Mouse (Mus musculus) gastrocnemius, postnatal 10 days (tissue): ENCODE measurements around the gene Gm20772. TPM values are rescaled to one million over a fixed set of nuclear protein-coding genes. Genes with fewer than 3 reads are reported as not detected.
"Not testable (repeated sequence)": the region's sequence is repeated elsewhere in the genome, so short reads cannot be mapped to it uniquely, and the experiment has no call there.

ENCODE experiments used
- DNase-seq: peaks from one replicate; pipeline ENCODE4 v3.0.0; 2021; ENCODE audit warnings: mixed read lengths
- long read RNA-seq, 2 experiments: library from polyadenylated mRNA; stranded (forward); transcript quantifications; one replicate each; pipeline ENCODE4 v2.0.0; 2021
- total RNA-seq, 2 experiments: library from RNA; stranded (reverse); gene quantifications; 2 replicates each; pipeline ENCODE4 v1.2.3; 2021

Gene Gm20772
- total RNA-seq: not detected
- long read RNA-seq, experiment 1: 0 reads
- long read RNA-seq, experiment 2: 0 reads

DNA sequence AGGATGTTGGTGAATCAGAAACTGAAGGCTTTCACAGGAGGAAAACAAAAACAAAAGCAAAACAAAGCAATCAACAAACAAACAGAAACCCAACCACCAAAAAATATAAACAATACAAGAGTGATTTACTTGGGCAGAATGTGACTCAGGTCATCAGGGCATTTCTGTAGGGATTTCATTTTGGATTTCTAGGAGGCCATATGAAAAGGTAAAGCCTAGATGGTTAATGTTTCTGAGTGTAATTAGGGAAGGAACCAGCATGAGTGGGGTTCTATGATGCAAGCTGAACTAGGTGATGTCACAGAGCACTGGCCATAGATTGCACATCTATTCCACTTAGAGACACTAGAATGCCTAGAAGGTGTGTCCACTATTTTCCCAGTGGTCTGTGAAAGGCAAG lies at the start of gene Gm20772, which contains the start of gene Gm20831:
Gm20772 (plus strand) TSS at position 301 of the 400 bp plus-strand sequence.
Gm20831 (plus strand) TSS at position 301 of the 400 bp plus-strand sequence.
- not testable (repeated sequence) for DNase-seq

DNA sequence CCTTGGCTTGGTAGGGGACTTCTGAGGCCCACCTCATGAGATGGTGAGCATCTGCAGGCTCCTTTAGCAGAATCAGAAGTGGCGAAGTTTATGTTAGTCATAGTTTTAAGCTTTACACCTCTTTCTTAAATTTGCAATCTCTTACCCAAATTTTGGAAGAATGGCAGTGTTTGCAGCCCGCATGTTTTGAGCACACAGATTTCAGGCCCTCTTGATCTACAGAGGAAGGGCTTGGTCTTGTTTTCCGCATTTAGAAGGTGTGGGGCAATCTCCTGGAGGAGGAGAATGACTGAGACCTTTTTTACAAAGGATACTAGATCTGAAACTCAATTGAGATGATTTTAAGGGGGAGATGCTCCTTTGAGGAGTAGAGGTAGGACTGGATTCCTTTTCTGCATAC lies 28.4 kb upstream of the Gm20772 start, which contains the start of gene Gm21904:
Gm21904 (minus strand) TSS at position 101 of the 400 bp plus-strand sequence.
- DNase-seq: not testable (repeated sequence)

Other genes with a start within 250 kb of the Gm20772 start
- not detected for gene Gm21904, start 28.5 kb upstream of the Gm20772 start, total RNA-seq
- gene Gm20831, start within 50 bp of the Gm20772 start, total RNA-seq: not detected
- not detected for gene Srsy, start 62.6 kb downstream of the Gm20772 start, total RNA-seq
- gene Gm21764, start 187.1 kb downstream of the Gm20772 start, total RNA-seq: not detected
- gene Ssty1, start 214.4 kb downstream of the Gm20772 start, total RNA-seq: not detected